Mouse (Mus musculus): ENCODE results near the gene Ahcy.
"Not testable (repeated sequence)": the region's sequence is repeated elsewhere in the genome, so short reads cannot be mapped to it uniquely, and the experiment has no call there.

DNA sequence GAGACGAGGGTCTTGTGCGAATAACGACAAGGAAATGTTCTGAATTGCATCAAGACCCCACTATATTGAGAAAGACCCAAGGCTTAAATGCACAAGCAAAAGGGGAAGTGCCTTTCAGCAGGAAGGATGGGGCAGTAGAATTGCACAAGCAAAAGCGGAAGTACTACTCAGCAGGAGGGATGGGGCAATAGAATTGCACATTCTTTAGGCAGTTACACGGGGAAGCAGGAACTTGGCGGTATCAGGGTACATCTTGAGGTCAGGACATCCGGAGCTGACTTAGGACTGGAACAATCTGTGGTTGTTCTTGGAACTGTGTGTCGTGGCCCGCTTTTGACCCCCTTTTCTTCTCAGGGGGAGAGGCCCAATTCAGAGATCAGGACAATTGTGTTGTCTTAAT lies 33.0 kb upstream of the Ahcy start:
- not testable (repeated sequence) for TF ChIP-seq CTCF (IDR thresholded peaks at IDR 0.05; ENCODE audit: low read depth)
- TF ChIP-seq EP300 (IDR thresholded peaks at IDR 0.05; ENCODE audit: low read depth), result 0 out of 2 replicates have a peak, but pooled peaks have one; percentile 18
